Mouse (Mus musculus) ES-E14 (cell line): ENCODE results near the gene Rpap2. TPM values are rescaled to one million over a fixed set of nuclear protein-coding genes. Genes with fewer than 3 reads are reported as not detected.

Source experiments
- DNase-seq: peaks from one replicate; pipeline ENCODE4 v3.0.0-alpha.2; 2013; ENCODE audit warnings: low read depth, low spot score
- H3K27ac ChIP-seq: 2 replicates; pipeline ENCODE4 v1.5.1; 2012; ENCODE audit warnings: low read depth, mild to moderate bottlenecking, low read length, moderate library complexity, mixed read lengths; ENCODE audit not compliant: poor library complexity, insufficient read depth, severe bottlenecking
- H3K36me3 ChIP-seq: 2 replicates; pipeline ENCODE4 v1.6.1; 2012; ENCODE audit warnings: mild to moderate bottlenecking, low read length, moderate library complexity, mixed read lengths; ENCODE audit not compliant: control insufficient read depth, poor library complexity, insufficient read depth, severe bottlenecking
- H3K4me1 ChIP-seq, 2 experiments: fragments of 150-350 bp in 1 of 2; sonication (generic) in 1 of 2; 2 replicates each; pipeline ENCODE4 v1.6.1; 2012; ENCODE audit warnings: low read length in 2 of 2, mild to moderate bottlenecking in 1 of 2, mixed read lengths in 1 of 2; ENCODE audit not compliant: control insufficient read depth in 2 of 2, insufficient read depth in 2 of 2, poor library complexity in 1 of 2
- H3K4me3 ChIP-seq, 2 experiments: fragments of 150-350 bp in 1 of 2; sonication (generic) in 1 of 2; 2 replicates each; pipeline ENCODE4 v1.5.1; 2012; ENCODE audit warnings: low read length in 2 of 2, low read depth in 1 of 2, mild to moderate bottlenecking in 1 of 2, mixed read lengths in 1 of 2; ENCODE audit not compliant: insufficient read depth in 1 of 2, poor library complexity in 1 of 2, severe bottlenecking in 1 of 2
- H3K9ac ChIP-seq: 2 replicates; pipeline ENCODE4 v1.6.1; 2012; ENCODE audit warnings: low read depth, mild to moderate bottlenecking, low read length, mixed read lengths; ENCODE audit not compliant: poor library complexity, insufficient read depth, severe bottlenecking
- H3K9me3 ChIP-seq: fragments of 150-350 bp; sonication (generic); 2 replicates; pipeline ENCODE4 v1.6.1; 2012; ENCODE audit warnings: low read depth, mild to moderate bottlenecking, low read length; ENCODE audit not compliant: control insufficient read depth, insufficient read depth
- CHD2 ChIP-seq: IDR thresholded peaks from 2 replicates; pipeline ENCODE4 v1.6.1; 2014; ENCODE audit warnings: mild to moderate bottlenecking, low read depth, low read length, inconsistent platforms
- HCFC1 ChIP-seq: IDR thresholded peaks from 2 replicates; pipeline ENCODE4 v1.6.1; 2012; ENCODE audit warnings: low read length, inconsistent platforms, borderline replicate concordance; ENCODE audit not compliant: insufficient read depth
- MAFK ChIP-seq: IDR thresholded peaks from 2 replicates; pipeline ENCODE4 v1.6.1; 2014; ENCODE audit warnings: mild to moderate bottlenecking, low read depth, low read length, inconsistent platforms; ENCODE audit not compliant: insufficient read depth
- ZC3H11A ChIP-seq: IDR thresholded peaks from 2 replicates; pipeline ENCODE4 v1.6.1; 2012; ENCODE audit warnings: low read depth, mild to moderate bottlenecking, inconsistent platforms, low read length, borderline replicate concordance
- ZNF384 ChIP-seq: IDR thresholded peaks from 2 replicates; pipeline ENCODE4 v1.6.1; 2012; ENCODE audit warnings: low read depth, low read length, inconsistent platforms
- in situ Hi-C, 2 experiments: fragments of 600-800 bp; cut with MboI; formaldehyde crosslinking; loops; one replicate each; pipeline ENCODE4 v1.15.1; 2025; ENCODE audit warnings: low sequenced_read_pairs in 2 of 2, inconsistent platforms in 1 of 2; ENCODE audit not compliant: unreplicated experiment in 2 of 2
- total RNA-seq: library from RNA; depleted of rRNA; stranded (reverse); fragments of 300-350 nt; gene quantifications from 2 replicates; pipeline ENCODE4 v1.2.3, GENCODE M21; 2012; rRNA removed

Gene Rpap2
- total RNA-seq, 1 experiment: 20.2 TPM

- in situ Hi-C loops: loop anchor here in 1 of 2 experiments (25.0 kb wide), 1 partner anchor 1243 kb away; the partner anchor contains the start of gene Barhl2
- H3K9ac ChIP-seq: no peak overlapping the region
- no peak for TF ChIP-seq MAFK
- no peak for TF ChIP-seq HCFC1
- TF ChIP-seq ZNF384: no peak
- no peak for TF ChIP-seq CHD2
- no peak for TF ChIP-seq ZC3H11A
Measured at GRCm38 (mm10) chr5:107705756-107706155, 108.6 kb downstream of the Rpap2 start.

GRCm38 (mm10) chr5:107706262-107706661, 109.1 kb downstream of the Rpap2 start:
- no peak overlapping the region for H3K27ac ChIP-seq
- no peak for DNase-seq
- H3K4me3 ChIP-seq: no peak overlapping the region
- no peak overlapping the region for H3K9ac ChIP-seq
- no peaks in the 10 kb centered on the region for H3K36me3 ChIP-seq
- H3K4me1 ChIP-seq: no peaks in the 10 kb centered on the region; a peak in 1 of 4 replicates
- H3K9me3 ChIP-seq: no peaks in the 10 kb centered on the region
- in situ Hi-C loops: loop anchor here in 1 of 2 experiments (25.0 kb wide), 1 partner anchor 1244 kb away; the partner anchor contains the start of gene Barhl2
- TF ChIP-seq ZNF384 (no peak), HCFC1 (no peak), ZC3H11A (no peak), MAFK (no peak), CHD2 (no peak)

More at GRCm38 (mm10) chr5:107705756-107706155, 108.6 kb downstream of the Rpap2 start:
- Histone ChIP-seq H3K4me3 (no peak overlapping the region), H3K36me3 (no peaks in the 10 kb centered on the region), H3K4me1 (no peaks in the 10 kb centered on the region; a peak in 1 of 4 replicates), H3K27ac (no peak overlapping the region), H3K9me3 (no peaks in the 10 kb centered on the region)
- DNase-seq: no peak

GRCm38 (mm10) chr5:107708124-107708797, 111.1 kb downstream of the Rpap2 start:
- Histone ChIP-seq H3K4me3 (no peak overlapping the region), H3K27ac (no peak overlapping the region), H3K9ac (no peak overlapping the region), H3K36me3 (no peaks in the 10 kb centered on the region), H3K4me1 (no peaks in the 10 kb centered on the region; a peak in 1 of 4 replicates), H3K9me3 (no peaks in the 10 kb centered on the region)
- in situ Hi-C loops: loop anchor here in 1 of 2 experiments (25.0 kb wide), 1 partner anchor 1246 kb away; the partner anchor contains the start of gene Barhl2
- TF ChIP-seq HCFC1: no peak
- TF ChIP-seq ZNF384: no peak
- no peak for TF ChIP-seq MAFK
- TF ChIP-seq CHD2: no peak
- TF ChIP-seq ZC3H11A: no peak
- DNase-seq: no peak

Other genes starting within 250 kb of the Rpap2 start
- gene Ephx4, start 194.6 kb upstream of the Rpap2 start, total RNA-seq: 0.26 and 1.1 TPM in 2 replicates
- gene Lpcat2b, start 165.8 kb upstream of the Rpap2 start, total RNA-seq: not detected in 2 replicates
- 4.0 and 5.4 TPM in 2 replicates for gene Btbd8, start 159.4 kb upstream of the Rpap2 start, total RNA-seq
- 0.94 and 1.0 TPM in 2 replicates for gene Gm42669, start 89.8 kb upstream of the Rpap2 start, total RNA-seq
- gene 1700028K03Rik, start 62.7 kb upstream of the Rpap2 start, total RNA-seq: 0.40 and 0.74 TPM in 2 replicates
- 8.9 and 14.7 TPM in 2 replicates for gene Glmn, start 515 bp downstream of the Rpap2 start, total RNA-seq
- 0.09 and 0.11 TPM in 2 replicates for gene Gfi1, start 128.7 kb downstream of the Rpap2 start, total RNA-seq
- 0.16 and 0.27 TPM in 2 replicates for gene Ube2d2b, start 232.7 kb downstream of the Rpap2 start, total RNA-seq